Mouse (Mus musculus): ENCODE data around the gene Zmym1. TPM values are rescaled to one million over a fixed set of nuclear protein-coding genes. Genes with fewer than 3 reads are reported as not detected.
A peak's percentile ranks its signal among the peaks of the same experiment; 100 is the strongest.
"Not testable (repeated sequence)": the region's sequence is repeated elsewhere in the genome, so short reads cannot be mapped to it uniquely, and the experiment has no call there.

Gene Zmym1
- polyA plus RNA-seq, 1 experiment from 2014 or later, result 33.0 TPM

- Histone ChIP-seq H3K27ac (ENCODE audit: low read depth, low read length) (no peak overlapping the region), H3K4me2 (peak overlapping the region; percentile 48)
- ATAC-seq (ENCODE audit: low FRiP score), result no peak
These were observed 40.4 kb downstream of the Zmym1 start for GRCm38 (mm10) chr4:127020411-127021150.

GRCm38 (mm10) chr4:127016366-127016765 is 44.6 kb downstream of the Zmym1 start:
- H3K4me1 ChIP-seq (ENCODE audit: control insufficient read depth, insufficient read depth, low read length), result no peaks in the 10 kb centered on the region
- no peak for ATAC-seq (ENCODE audit: low FRiP score)
- H3K36me3 ChIP-seq (ENCODE audit: control insufficient read depth, insufficient read depth, low read length), result no peaks in the 10 kb centered on the region
- WGBS, result 81% methylated on average over 4 of the region's 4 CpGs
- no peak for DNase-seq (ENCODE audit: low spot score, missing footprints)
- no peak overlapping the region for H3K4me3 ChIP-seq (ENCODE audit: low read depth, low read length)
- no peaks in the 10 kb centered on the region for H3K27me3 ChIP-seq (ENCODE audit: control insufficient read depth, insufficient read depth, low read length)
- H3K9me3 ChIP-seq (ENCODE audit: control insufficient read depth, low read length), result no peaks in the 10 kb centered on the region
- no peak overlapping the region for H3K27ac ChIP-seq (ENCODE audit: low read depth, low read length)
- H3K4me2 ChIP-seq, result no peak overlapping the region
- no peak overlapping the region for H3K9ac ChIP-seq (ENCODE audit: low read length)

More at GRCm38 (mm10) chr4:127020411-127021150, 40.4 kb downstream of the Zmym1 start:
- peak overlapping the region; percentile 100 for H3K4me3 ChIP-seq (ENCODE audit: low read depth, low read length)
- WGBS, result 12% methylated on average over 13 of the region's 13 CpGs
- H3K36me3 ChIP-seq (ENCODE audit: control insufficient read depth, insufficient read depth, low read length), result peaks cover 7% of the 10 kb centered on the region; the same call in 1 of the 2 replicates
- H3K27me3 ChIP-seq (ENCODE audit: control insufficient read depth, insufficient read depth, low read length), result no peaks in the 10 kb centered on the region
- H3K4me1 ChIP-seq (ENCODE audit: control insufficient read depth, insufficient read depth, low read length), result peaks cover 12% of the 10 kb centered on the region
- peak; percentile 92 for DNase-seq (ENCODE audit: low spot score, missing footprints)
- H3K9me3 ChIP-seq (ENCODE audit: control insufficient read depth, low read length), result no peaks in the 10 kb centered on the region
- H3K9ac ChIP-seq (ENCODE audit: low read length), result peak overlapping the region; percentile 17; the same call in 1 of the 2 replicates

DNA sequence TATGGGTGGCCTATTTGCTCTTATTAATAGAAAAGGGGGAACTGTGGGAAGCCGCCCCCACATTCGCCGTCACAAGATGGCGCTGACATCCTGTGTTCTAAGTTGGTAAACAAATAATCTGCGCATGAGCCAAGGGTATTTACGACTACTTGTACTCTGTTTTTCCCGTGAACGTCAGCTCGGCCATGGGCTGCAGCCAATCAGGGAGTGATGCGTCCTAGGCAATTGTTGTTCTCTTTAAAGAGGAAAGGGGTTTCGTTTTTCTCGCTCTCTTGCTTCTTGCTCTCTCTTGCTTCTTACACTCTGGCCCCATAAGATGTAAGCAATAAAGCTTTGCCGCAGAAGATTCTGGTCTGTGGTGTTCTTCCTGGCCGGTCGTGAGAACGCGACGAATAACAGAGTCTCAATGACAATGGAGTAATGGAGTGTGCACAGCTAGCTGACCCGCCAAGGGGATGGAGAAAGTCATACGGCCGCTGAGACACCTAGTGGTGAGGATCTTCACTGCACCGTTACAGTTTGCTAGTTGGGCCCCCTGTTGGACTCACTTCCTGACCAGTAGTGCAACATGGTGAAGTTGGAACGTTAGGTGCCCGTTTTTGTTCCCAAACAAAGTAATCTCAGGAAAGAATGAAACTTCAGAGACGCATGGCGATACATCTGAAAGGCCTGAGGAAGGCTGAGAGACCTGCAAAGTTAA is 45.5 kb downstream of the Zmym1 start:
- H3K9ac ChIP-seq (ENCODE audit: low read length); H3K4me1 ChIP-seq (ENCODE audit: control insufficient read depth, insufficient read depth, low read length); H3K9me3 ChIP-seq (ENCODE audit: control insufficient read depth, low read length); H3K27ac ChIP-seq (ENCODE audit: low read depth, low read length); H3K27me3 ChIP-seq (ENCODE audit: control insufficient read depth, insufficient read depth, low read length); H3K4me3 ChIP-seq (ENCODE audit: low read depth, low read length); H3K36me3 ChIP-seq (ENCODE audit: control insufficient read depth, insufficient read depth, low read length): not testable (repeated sequence)
- DNase-seq (ENCODE audit: low spot score, missing footprints) (peak; percentile 98), ATAC-seq (ENCODE audit: low FRiP score) (peak; percentile 87)
- 12% methylated on average over 14 of the region's 26 CpGs for WGBS
- H3K4me2 ChIP-seq, result peak overlapping the region; percentile 24; the same call in 1 of the 2 replicates

DNA sequence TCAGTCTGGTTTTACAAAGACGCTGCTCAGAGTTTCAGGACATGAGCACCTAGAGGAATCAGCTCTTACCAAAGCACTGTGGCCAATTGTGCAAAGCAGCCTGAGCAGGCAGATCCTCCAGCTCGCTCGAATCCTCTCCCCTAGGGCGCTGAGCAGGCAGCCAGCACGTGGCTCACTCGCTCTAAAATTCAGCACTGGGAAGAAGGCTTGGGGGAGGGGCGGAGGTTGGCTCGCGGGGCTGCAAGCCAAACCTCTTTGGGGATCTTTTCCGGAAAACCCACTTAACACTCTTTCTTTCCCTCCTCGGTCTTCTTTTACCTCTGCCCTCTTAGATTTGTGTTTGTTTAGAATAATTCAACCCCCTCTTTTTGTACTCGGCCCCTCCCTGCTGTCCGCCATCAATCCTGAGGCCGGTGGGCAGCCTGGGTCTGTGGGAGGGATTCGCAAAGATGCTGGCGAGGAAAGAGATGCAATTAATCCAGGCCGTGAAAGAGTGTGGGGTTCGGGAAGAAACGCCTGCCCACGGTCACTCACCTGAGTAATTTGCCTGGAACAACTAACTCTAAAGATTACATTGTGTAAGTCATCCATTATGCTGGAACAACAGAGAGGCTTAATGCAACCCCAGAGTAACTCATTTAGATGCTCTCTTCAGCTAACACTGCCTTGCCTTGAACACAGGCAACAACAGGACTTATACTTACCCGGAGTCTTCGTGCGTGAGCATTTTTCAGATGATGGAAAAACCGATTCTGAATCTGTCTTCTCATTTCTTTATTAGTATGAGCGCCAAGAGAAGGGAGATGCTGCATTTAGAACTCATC is 55.6 kb downstream of the Zmym1 start:
- H3K36me3 ChIP-seq (ENCODE audit: control insufficient read depth, insufficient read depth, low read length), result no peaks in the 10 kb centered on the region
- peak overlapping the region; percentile 58 for H3K9ac ChIP-seq (ENCODE audit: low read length)
- no peaks in the 10 kb centered on the region for H3K9me3 ChIP-seq (ENCODE audit: control insufficient read depth, low read length)
- peak overlapping the region; percentile 22 for H3K4me3 ChIP-seq (ENCODE audit: low read depth, low read length)
- H3K27ac ChIP-seq (ENCODE audit: low read depth, low read length), result no peak overlapping the region
- WGBS, result 15% methylated on average over 25 of the region's 25 CpGs
- peak overlapping the region; percentile 45 for H3K4me2 ChIP-seq
- no peaks in the 10 kb centered on the region for H3K27me3 ChIP-seq (ENCODE audit: control insufficient read depth, insufficient read depth, low read length)
- peaks cover 10% of the 10 kb centered on the region for H3K4me1 ChIP-seq (ENCODE audit: control insufficient read depth, insufficient read depth, low read length)
- ATAC-seq (ENCODE audit: low FRiP score), result peak; percentile 76
- DNase-seq (ENCODE audit: low spot score, missing footprints), result peak; percentile 96

- WGBS, result 87% methylated on average over 3 of the region's 3 CpGs
- Histone ChIP-seq H3K4me1 (ENCODE audit: control insufficient read depth, insufficient read depth, low read length) (peaks cover 10% of the 10 kb centered on the region), H3K9ac (ENCODE audit: low read length) (no peak overlapping the region; the same call in 1 of the 2 replicates), H3K36me3 (ENCODE audit: control insufficient read depth, insufficient read depth, low read length) (no peaks in the 10 kb centered on the region), H3K4me2 (no peak overlapping the region), H3K9me3 (ENCODE audit: control insufficient read depth, low read length) (no peaks in the 10 kb centered on the region), H3K4me3 (ENCODE audit: low read depth, low read length) (no peak overlapping the region), H3K27me3 (ENCODE audit: control insufficient read depth, insufficient read depth, low read length) (no peaks in the 10 kb centered on the region), H3K27ac (ENCODE audit: low read depth, low read length) (no peak overlapping the region)
- no peak for DNase-seq (ENCODE audit: low spot score, missing footprints)
- ATAC-seq (ENCODE audit: low FRiP score), result no peak
These were observed 56.6 kb downstream of the Zmym1 start for GRCm38 (mm10) chr4:127004384-127004783.

DNA sequence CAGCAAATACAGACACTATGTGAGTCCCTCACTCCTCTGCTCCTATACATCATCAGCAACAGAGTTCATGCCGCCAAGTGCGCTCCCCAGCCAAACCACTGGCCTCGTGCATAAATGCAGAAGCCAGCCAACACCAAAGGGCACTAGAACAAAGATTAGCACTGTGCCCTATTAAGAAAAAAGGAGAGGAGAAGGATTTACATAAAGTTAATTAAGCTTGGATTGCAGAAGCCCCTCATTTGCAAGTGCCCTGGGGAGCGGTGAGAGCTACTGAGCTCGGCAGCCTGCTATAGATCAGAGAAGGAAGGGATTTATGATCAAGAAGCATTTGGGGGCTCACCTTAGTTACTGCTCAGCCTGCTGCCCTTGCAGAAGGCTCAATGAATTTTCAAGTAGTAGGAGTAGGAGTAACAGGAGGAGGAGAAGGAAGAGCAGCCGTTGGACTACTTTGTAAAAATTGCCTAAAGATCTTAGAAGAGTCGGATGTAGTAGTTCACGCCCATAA is 60.3 kb downstream of the Zmym1 start:
- WGBS, result 33% methylated on average over 8 of the region's 8 CpGs
- ATAC-seq (ENCODE audit: low FRiP score) (no peak), DNase-seq (ENCODE audit: low spot score, missing footprints) (no peak)
- Histone ChIP-seq H3K9ac (ENCODE audit: low read length) (no peak overlapping the region), H3K4me1 (ENCODE audit: control insufficient read depth, insufficient read depth, low read length) (peaks cover 7% of the 10 kb centered on the region), H3K27ac (ENCODE audit: low read depth, low read length) (no peak overlapping the region), H3K4me2 (no peak overlapping the region), H3K36me3 (ENCODE audit: control insufficient read depth, insufficient read depth, low read length) (no peaks in the 10 kb centered on the region), H3K9me3 (ENCODE audit: control insufficient read depth, low read length) (no peaks in the 10 kb centered on the region), H3K27me3 (ENCODE audit: control insufficient read depth, insufficient read depth, low read length) (no peaks in the 10 kb centered on the region), H3K4me3 (ENCODE audit: low read depth, low read length) (no peak overlapping the region)

GRCm38 (mm10) chr4:126999372-126999771 is 61.6 kb downstream of the Zmym1 start:
- WGBS, result 98% methylated on average over 16 of the region's 16 CpGs
- not testable (repeated sequence) for H3K4me1 ChIP-seq (ENCODE audit: control insufficient read depth, insufficient read depth, low read length); H3K27ac ChIP-seq (ENCODE audit: low read depth, low read length); H3K9me3 ChIP-seq (ENCODE audit: control insufficient read depth, low read length); H3K9ac ChIP-seq (ENCODE audit: low read length); H3K4me3 ChIP-seq (ENCODE audit: low read depth, low read length); DNase-seq (ENCODE audit: low spot score, missing footprints); H3K36me3 ChIP-seq (ENCODE audit: control insufficient read depth, insufficient read depth, low read length); ATAC-seq (ENCODE audit: low FRiP score); H3K4me2 ChIP-seq; H3K27me3 ChIP-seq (ENCODE audit: control insufficient read depth, insufficient read depth, low read length)

Data from midbrain, embryonic 11.5 days (tissue).